Mouse (Mus musculus): ENCODE measurements around the gene Igflr1. TPM values are rescaled to one million over a fixed set of nuclear protein-coding genes. Genes with fewer than 3 reads are reported as not detected.

Gene Igflr1
- total RNA-seq (2021) (under 1 TPM; 0.23 to 0.75 TPM), polyA plus RNA-seq (2012; rRNA removed) (1.2 and 3.7 TPM in 2 replicates)
- long read RNA-seq, partial matches to known transcripts: 0 of 1 reads
- long read RNA-seq, other reads (novel, unspliced or antisense): 1 of 1 reads

GRCm38 (mm10) chr7:30564970-30565571 lies at the start of gene Igflr1:
TSS of gene Igflr1 (plus strand) at chr7:30565427.
- intact Hi-C loops (cut with DNase I): no loop called here
- DNase-seq: no peak
- Histone ChIP-seq H3K4me3 (no peak within 1 kb of the TSS), H3K9ac (ENCODE audit: low read depth, low read length) (no peak within 1 kb of the TSS), H3K27ac (no peak within 1 kb of the TSS), H3K4me1 (ENCODE audit: control insufficient read depth, insufficient read depth, low read length) (peaks cover 2% of the 10 kb centered on the region; the same call in 1 of the 2 replicates), H3K36me3 (ENCODE audit: control insufficient read depth, insufficient read depth, low read length) (no peaks in the 10 kb centered on the region), H3K27me3 (ENCODE audit: control insufficient read depth, insufficient read depth, low read length) (no peaks in the 10 kb centered on the region), H3K79me2 (replicated peaks; ENCODE audit: control insufficient read depth, insufficient read depth, low read length) (no peaks in the 10 kb centered on the region)
- WGBS: 91% methylated on average over 12 of the region's 12 CpGs
- no peak for TF ChIP-seq CTCF (IDR thresholded peaks at IDR 0.05)
- TF ChIP-seq POLR2A (IDR thresholded peaks at IDR 0.05; ENCODE audit: insufficient read depth, low read depth, low read length): no peak
- TF ChIP-seq EP300 (IDR thresholded peaks at IDR 0.05; ENCODE audit: insufficient read depth, low read depth, low read length): no peak

DNA sequence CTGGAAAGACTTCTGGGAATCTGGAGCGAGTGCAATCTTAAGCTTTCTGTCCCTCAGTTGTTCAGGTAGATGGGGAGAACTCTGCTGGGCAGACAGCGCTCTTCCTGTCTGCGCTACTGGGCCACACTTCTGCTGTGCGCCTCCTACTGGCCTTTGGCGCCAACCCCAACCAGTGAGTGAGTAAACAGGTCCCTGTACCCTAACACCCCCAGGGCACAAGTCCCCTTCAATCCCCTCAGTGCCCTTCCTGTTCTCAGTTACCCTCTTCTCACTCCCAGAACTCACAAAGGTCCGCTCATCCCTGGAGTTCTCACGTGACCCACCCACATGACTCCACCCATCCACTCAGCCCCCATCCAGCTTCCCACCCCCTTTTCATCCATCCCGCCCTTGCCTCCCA lies 46.9 kb upstream of the Igflr1 start:
- Histone ChIP-seq H3K36me3 (ENCODE audit: control insufficient read depth, insufficient read depth, low read length) (no peaks in the 10 kb centered on the region), H3K27ac (no peak overlapping the region), H3K79me2 (replicated peaks; ENCODE audit: control insufficient read depth, insufficient read depth, low read length) (no peaks in the 10 kb centered on the region), H3K4me3 (no peak overlapping the region), H3K27me3 (ENCODE audit: control insufficient read depth, insufficient read depth, low read length) (no peaks in the 10 kb centered on the region), H3K4me1 (ENCODE audit: control insufficient read depth, insufficient read depth, low read length) (no peaks in the 10 kb centered on the region), H3K9ac (ENCODE audit: low read depth, low read length) (no peak overlapping the region)
- intact Hi-C loops (cut with DNase I): no loop called here
- no peak for DNase-seq
- WGBS: 44% methylated on average over 8 of the region's 8 CpGs
- no peak for TF ChIP-seq CTCF (IDR thresholded peaks at IDR 0.05)
- TF ChIP-seq EP300 (IDR thresholded peaks at IDR 0.05; ENCODE audit: insufficient read depth, low read depth, low read length): no peak
- no peak for TF ChIP-seq POLR2A (IDR thresholded peaks at IDR 0.05; ENCODE audit: insufficient read depth, low read depth, low read length)

- DNase-seq: no peak
- intact Hi-C loops (cut with DNase I): no loop called here
- WGBS: 70% methylated on average over 4 of the region's 4 CpGs
Measured at GRCm38 (mm10) chr7:30520396-30520795, 44.8 kb upstream of the Igflr1 start.

DNA sequence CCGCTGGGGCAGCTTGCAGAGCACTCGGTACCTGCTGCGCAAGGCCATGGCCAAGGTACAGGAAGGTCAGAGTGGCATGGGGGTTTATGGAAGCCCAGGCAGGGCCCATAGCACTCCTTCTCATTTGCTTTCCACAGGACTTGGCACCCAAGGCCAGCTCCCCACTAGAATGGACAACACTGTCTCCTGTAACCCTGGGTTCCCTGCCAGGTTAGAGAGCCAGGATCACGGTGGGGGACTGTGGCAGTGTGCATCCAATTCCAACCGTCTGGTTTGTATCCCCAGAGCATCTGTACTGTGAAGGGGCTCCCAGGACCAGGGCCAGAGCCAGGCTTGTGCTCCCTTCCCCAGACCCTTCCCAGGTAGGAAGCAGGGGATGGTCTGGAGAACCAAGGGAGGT lies 44.4 kb upstream of the Igflr1 start:
- Histone ChIP-seq H3K27ac (no peak overlapping the region), H3K27me3 (ENCODE audit: control insufficient read depth, insufficient read depth, low read length) (no peaks in the 10 kb centered on the region), H3K36me3 (ENCODE audit: control insufficient read depth, insufficient read depth, low read length) (no peaks in the 10 kb centered on the region), H3K4me3 (no peak overlapping the region), H3K9ac (ENCODE audit: low read depth, low read length) (no peak overlapping the region), H3K4me1 (ENCODE audit: control insufficient read depth, insufficient read depth, low read length) (no peaks in the 10 kb centered on the region), H3K79me2 (replicated peaks; ENCODE audit: control insufficient read depth, insufficient read depth, low read length) (no peaks in the 10 kb centered on the region)
- 73% methylated on average over 5 of the region's 5 CpGs for WGBS
- no peak for DNase-seq
- TF ChIP-seq POLR2A (IDR thresholded peaks at IDR 0.05; ENCODE audit: insufficient read depth, low read depth, low read length) (no peak), EP300 (IDR thresholded peaks at IDR 0.05; ENCODE audit: insufficient read depth, low read depth, low read length) (no peak), CTCF (IDR thresholded peaks at IDR 0.05) (no peak)
- intact Hi-C loops (cut with DNase I): no loop called here

More at GRCm38 (mm10) chr7:30520396-30520795, 44.8 kb upstream of the Igflr1 start:
- no peaks in the 10 kb centered on the region for H3K27me3 ChIP-seq (ENCODE audit: control insufficient read depth, insufficient read depth, low read length)
- H3K9ac ChIP-seq (ENCODE audit: low read depth, low read length): no peak overlapping the region
- no peak overlapping the region for H3K27ac ChIP-seq
- no peaks in the 10 kb centered on the region for H3K79me2 ChIP-seq (replicated peaks; ENCODE audit: control insufficient read depth, insufficient read depth, low read length)
- no peaks in the 10 kb centered on the region for H3K4me1 ChIP-seq (ENCODE audit: control insufficient read depth, insufficient read depth, low read length)
- no peaks in the 10 kb centered on the region for H3K36me3 ChIP-seq (ENCODE audit: control insufficient read depth, insufficient read depth, low read length)
- no peak overlapping the region for H3K4me3 ChIP-seq
- TF ChIP-seq CTCF (IDR thresholded peaks at IDR 0.05): no peak
- TF ChIP-seq POLR2A (IDR thresholded peaks at IDR 0.05; ENCODE audit: insufficient read depth, low read depth, low read length): no peak
- TF ChIP-seq EP300 (IDR thresholded peaks at IDR 0.05; ENCODE audit: insufficient read depth, low read depth, low read length): no peak

DNA sequence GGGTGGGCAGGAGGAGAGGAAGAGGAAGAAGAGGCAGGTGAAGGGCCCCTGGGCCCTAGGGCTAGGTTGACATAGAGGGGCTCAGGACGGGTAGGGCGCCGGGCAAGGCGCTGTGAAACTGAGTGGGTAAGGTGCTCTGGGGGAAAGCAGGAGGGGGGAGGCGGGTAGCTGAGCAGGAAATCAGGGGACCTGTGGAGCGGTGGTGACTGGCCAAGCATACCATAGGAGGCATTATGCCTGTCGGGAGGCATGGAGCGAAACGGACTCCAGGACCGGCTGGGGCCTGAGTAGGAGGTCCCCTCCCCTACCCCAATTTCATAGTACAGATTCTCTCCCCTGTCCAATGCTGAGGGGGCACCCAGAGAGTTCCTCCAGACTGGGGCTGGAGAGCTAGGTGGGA lies 42.4 kb upstream of the Igflr1 start:
- WGBS: 93% methylated on average over 10 of the region's 10 CpGs
- TF ChIP-seq CTCF (IDR thresholded peaks at IDR 0.05): no peak
- no peak for TF ChIP-seq POLR2A (IDR thresholded peaks at IDR 0.05; ENCODE audit: insufficient read depth, low read depth, low read length)
- no peak for TF ChIP-seq EP300 (IDR thresholded peaks at IDR 0.05; ENCODE audit: insufficient read depth, low read depth, low read length)
- intact Hi-C loops (cut with DNase I): no loop called here

DNA sequence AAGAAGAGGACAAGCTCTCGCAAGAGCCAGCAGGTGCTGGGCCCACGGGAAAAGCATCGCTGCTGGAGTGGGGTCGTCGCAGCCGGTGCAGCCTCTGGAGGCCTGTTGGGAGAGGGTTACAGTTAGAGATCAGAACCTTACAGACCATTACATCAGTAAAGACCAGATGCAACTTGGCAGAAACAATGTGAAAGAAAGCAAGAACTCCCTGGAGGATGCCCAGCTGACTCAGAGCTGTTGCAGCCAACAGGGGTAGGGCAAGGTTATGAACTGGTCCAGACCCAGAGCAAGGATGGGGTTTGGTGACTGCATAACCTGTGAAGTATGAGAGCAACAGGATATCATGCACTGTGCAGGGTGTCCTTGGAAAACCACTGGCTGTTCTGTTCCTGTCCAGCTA lies 40.7 kb upstream of the Igflr1 start:
- Histone ChIP-seq H3K79me2 (replicated peaks; ENCODE audit: control insufficient read depth, insufficient read depth, low read length) (no peaks in the 10 kb centered on the region), H3K4me1 (ENCODE audit: control insufficient read depth, insufficient read depth, low read length) (no peaks in the 10 kb centered on the region), H3K4me3 (no peak overlapping the region), H3K27ac (no peak overlapping the region), H3K36me3 (ENCODE audit: control insufficient read depth, insufficient read depth, low read length) (no peaks in the 10 kb centered on the region), H3K27me3 (ENCODE audit: control insufficient read depth, insufficient read depth, low read length) (no peaks in the 10 kb centered on the region), H3K9ac (ENCODE audit: low read depth, low read length) (no peak overlapping the region)
- WGBS: 73% methylated on average over 6 of the region's 6 CpGs
- TF ChIP-seq POLR2A (IDR thresholded peaks at IDR 0.05; ENCODE audit: insufficient read depth, low read depth, low read length) (no peak), CTCF (IDR thresholded peaks at IDR 0.05) (no peak), EP300 (IDR thresholded peaks at IDR 0.05; ENCODE audit: insufficient read depth, low read depth, low read length) (no peak)
- intact Hi-C loops (cut with DNase I): no loop called here
- no peak for DNase-seq

More for the DNA sequence above, 42.4 kb upstream of the Igflr1 start:
- Histone ChIP-seq H3K9ac (ENCODE audit: low read depth, low read length) (no peak overlapping the region), H3K27me3 (ENCODE audit: control insufficient read depth, insufficient read depth, low read length) (no peaks in the 10 kb centered on the region), H3K36me3 (ENCODE audit: control insufficient read depth, insufficient read depth, low read length) (no peaks in the 10 kb centered on the region), H3K27ac (no peak overlapping the region), H3K79me2 (replicated peaks; ENCODE audit: control insufficient read depth, insufficient read depth, low read length) (no peaks in the 10 kb centered on the region), H3K4me1 (ENCODE audit: control insufficient read depth, insufficient read depth, low read length) (no peaks in the 10 kb centered on the region), H3K4me3 (no peak overlapping the region)
- DNase-seq: no peak

Measured in heart, adult 2 months (tissue).